Mouse (Mus musculus) lung, postnatal 0 days (tissue): ENCODE results near the gene Dcakd. TPM values are rescaled to one million over a fixed set of nuclear protein-coding genes. Genes with fewer than 3 reads are reported as not detected.

ENCODE experiments used
- ATAC-seq: fragments of 200-750 bp; cut with Nextera tagmentation; 2 replicates; pipeline ENCODE4 v1.8.0; 2017; ENCODE audit warnings: moderate library complexity
- DNase-seq: peaks from one replicate; pipeline ENCODE4 v3.0.0-alpha.2; 2016; ENCODE audit warnings: low spot score
- H3K27ac ChIP-seq: fragments of 300-500 bp; sonication (generic); 2 replicates; pipeline ENCODE4 v1.5.1; 2014; ENCODE audit warnings: antibody characterized with exemption, mild to moderate bottlenecking, low read length, mixed read lengths
- H3K27me3 ChIP-seq: fragments of 300-500 bp; sonication (generic); replicated peaks from 2 replicates; pipeline ENCODE4 v1.6.1; 2014; ENCODE audit warnings: low read length, mixed read lengths; ENCODE audit not compliant: insufficient read depth
- H3K36me3 ChIP-seq: fragments of 300-500 bp; sonication (generic); 2 replicates; pipeline ENCODE4 v1.6.1; 2014; ENCODE audit warnings: low read length, mixed read lengths; ENCODE audit not compliant: insufficient read depth
- H3K4me1 ChIP-seq: fragments of 300-500 bp; sonication (generic); 2 replicates; pipeline ENCODE4 v1.6.1; 2014; ENCODE audit warnings: antibody characterized with exemption, low read depth, low read length, mixed read lengths; ENCODE audit not compliant: insufficient read depth
- H3K4me2 ChIP-seq: fragments of 300-500 bp; sonication (generic); replicated peaks from 2 replicates; pipeline ENCODE4 v1.6.1; 2014; ENCODE audit warnings: low read depth, mild to moderate bottlenecking, low read length, moderate library complexity, mixed read lengths
- H3K4me3 ChIP-seq: fragments of 300-500 bp; sonication (generic); 2 replicates; pipeline ENCODE4 v1.5.1; 2014; ENCODE audit warnings: low read depth, low read length
- H3K9ac ChIP-seq: fragments of 300-500 bp; sonication (generic); replicated peaks from 2 replicates; pipeline ENCODE4 v1.6.1; 2014; ENCODE audit warnings: low read depth, mild to moderate bottlenecking
- H3K9me3 ChIP-seq: fragments of 300-500 bp; sonication (generic); 2 replicates; pipeline ENCODE4 v1.6.1; 2016; ENCODE audit warnings: low read length, mixed read lengths
- CTCF ChIP-seq: IDR thresholded peaks from 2 replicates; pipeline ENCODE4 v1.5.1; 2016; ENCODE audit warnings: antibody characterized with exemption, mild to moderate bottlenecking
- EP300 ChIP-seq: IDR thresholded peaks from 2 replicates; pipeline ENCODE4 v1.6.1; 2016; ENCODE audit warnings: antibody characterized with exemption, mild to moderate bottlenecking, control low read depth
- WGBS: fragments of 180-500 bp; shearing (Covaris S2); extraction: QIAGEN DNeasy Blood & Tissue Kit; methylation state at CpG from one replicate; pipeline ENCODE4 v1.1.7; 2014; 5-methylcytosine and 5-hydroxymethylcytosine counted together
- polyA plus RNA-seq: library from polyadenylated mRNA; unstranded; fragments of >200 nt; fragmentation: Nextera tagmentation; extraction: Ambion mirVana; gene quantifications from 2 replicates; pipeline ENCODE4 v1.2.1, GENCODE M21; 2015

The Dcakd gene
- polyA plus RNA-seq, 1 experiment from 2014 or later: 51.1 TPM

- Histone ChIP-seq H3K27ac (no peak overlapping the region), H3K4me1 (peaks cover 18% of the 10 kb centered on the region; the same call in 1 of the 2 replicates), H3K9me3 (no peaks in the 10 kb centered on the region), H3K4me2 (no peak overlapping the region), H3K36me3 (no peaks in the 10 kb centered on the region), H3K27me3 (no peaks in the 10 kb centered on the region), H3K9ac (no peak overlapping the region), H3K4me3 (no peak overlapping the region)
- 81% methylated on average over 2 of the region's 2 CpGs for WGBS
- no peak for ATAC-seq
- TF ChIP-seq EP300 (no peak), CTCF (no peak)
- no peak for DNase-seq
Measured at GRCm38 (mm10) chr11:103011206-103011497, 17.0 kb downstream of the Dcakd start.

GRCm38 (mm10) chr11:103010454-103011205 is 17.5 kb downstream of the Dcakd start:
- Histone ChIP-seq H3K27ac (no peak overlapping the region), H3K4me1 (peaks cover 13% of the 10 kb centered on the region; the same call in 1 of the 2 replicates), H3K4me3 (no peak overlapping the region), H3K27me3 (no peaks in the 10 kb centered on the region), H3K9ac (no peak overlapping the region), H3K36me3 (no peaks in the 10 kb centered on the region), H3K4me2 (no peak overlapping the region), H3K9me3 (no peaks in the 10 kb centered on the region)
- WGBS: 67% methylated on average over 13 of the region's 13 CpGs
- TF ChIP-seq CTCF: no peak
- no peak for TF ChIP-seq EP300
- DNase-seq (no peak), ATAC-seq (no peak)

GRCm38 (mm10) chr11:103009208-103009607 is 18.9 kb downstream of the Dcakd start:
- TF ChIP-seq EP300 (no peak), CTCF (peak; percentile 65)
- H3K9ac ChIP-seq: no peak overlapping the region
- no peak for ATAC-seq
- H3K9me3 ChIP-seq: no peaks in the 10 kb centered on the region
- no peak overlapping the region for H3K4me3 ChIP-seq
- H3K27me3 ChIP-seq: no peaks in the 10 kb centered on the region
- peaks cover 13% of the 10 kb centered on the region; the same call in 1 of the 2 replicates for H3K4me1 ChIP-seq
- WGBS: 72% methylated on average over 8 of the region's 8 CpGs
- DNase-seq: no peak
- H3K4me2 ChIP-seq: no peak overlapping the region
- no peaks in the 10 kb centered on the region for H3K36me3 ChIP-seq
- H3K27ac ChIP-seq: no peak overlapping the region

DNA sequence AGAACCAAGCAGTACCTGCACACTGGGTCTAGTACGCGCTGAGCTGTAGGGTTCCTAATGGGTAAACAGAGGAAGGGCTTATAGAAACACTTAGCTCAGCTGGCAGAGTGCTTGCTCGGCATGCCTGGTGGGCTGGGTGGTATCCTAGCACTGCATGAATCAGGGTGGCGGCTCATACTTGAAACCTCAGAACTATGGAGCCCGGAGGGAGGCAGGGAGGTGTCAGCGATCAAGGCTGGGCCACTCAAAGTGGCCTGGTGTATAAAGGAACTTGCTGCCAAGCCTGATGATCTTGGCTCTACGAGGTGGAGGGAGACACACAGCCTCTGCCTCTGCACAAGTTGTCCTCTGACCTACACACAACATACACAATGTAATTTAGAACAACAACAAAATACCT is 19.6 kb downstream of the Dcakd start:
- H3K4me2 ChIP-seq: no peak overlapping the region
- peak overlapping the region; percentile 43; the same call in 1 of the 2 replicates for H3K27ac ChIP-seq

DNA sequence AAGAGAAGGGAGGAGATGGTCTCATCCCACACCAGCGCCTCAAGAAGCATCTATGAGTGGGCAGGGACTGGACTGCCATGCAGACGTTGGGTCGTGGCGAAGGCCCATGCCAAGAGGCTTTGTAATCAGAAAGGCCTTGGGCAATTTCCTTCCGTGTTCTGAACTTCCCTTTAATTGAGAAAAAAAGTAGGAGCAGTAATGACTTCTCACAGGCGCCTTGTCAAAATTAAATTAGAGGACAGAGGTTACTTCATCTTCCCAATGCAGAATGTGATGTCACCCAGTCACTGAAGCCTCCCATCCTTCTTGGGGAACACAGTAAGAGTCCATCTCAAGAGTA is 21.2 kb downstream of the Dcakd start:
- Histone ChIP-seq H3K27ac (peak overlapping the region; percentile 28; the same call in 1 of the 2 replicates), H3K4me3 (no peak overlapping the region), H3K36me3 (no peaks in the 10 kb centered on the region), H3K4me2 (no peak overlapping the region), H3K9me3 (no peaks in the 10 kb centered on the region), H3K9ac (no peak overlapping the region), H3K27me3 (no peaks in the 10 kb centered on the region), H3K4me1 (peaks cover 18% of the 10 kb centered on the region; the same call in 1 of the 2 replicates)
- ATAC-seq (peak; percentile 39; the same call in 1 of the 2 replicates), DNase-seq (peak; percentile 91)
- WGBS: 45% methylated on average over 6 of the region's 6 CpGs
- TF ChIP-seq CTCF: no peak
- peak; percentile 46 for TF ChIP-seq EP300

More for the DNA sequence above, 19.6 kb downstream of the Dcakd start:
- Histone ChIP-seq H3K27me3 (no peaks in the 10 kb centered on the region), H3K36me3 (no peaks in the 10 kb centered on the region), H3K9ac (no peak overlapping the region), H3K4me1 (peaks cover 16% of the 10 kb centered on the region; the same call in 1 of the 2 replicates), H3K9me3 (no peaks in the 10 kb centered on the region), H3K4me3 (no peak overlapping the region)
- 42% methylated on average over 7 of the region's 7 CpGs for WGBS
- ATAC-seq (peak; percentile 50), DNase-seq (peak; percentile 53)
- no peak for TF ChIP-seq CTCF
- TF ChIP-seq EP300: no peak

DNA sequence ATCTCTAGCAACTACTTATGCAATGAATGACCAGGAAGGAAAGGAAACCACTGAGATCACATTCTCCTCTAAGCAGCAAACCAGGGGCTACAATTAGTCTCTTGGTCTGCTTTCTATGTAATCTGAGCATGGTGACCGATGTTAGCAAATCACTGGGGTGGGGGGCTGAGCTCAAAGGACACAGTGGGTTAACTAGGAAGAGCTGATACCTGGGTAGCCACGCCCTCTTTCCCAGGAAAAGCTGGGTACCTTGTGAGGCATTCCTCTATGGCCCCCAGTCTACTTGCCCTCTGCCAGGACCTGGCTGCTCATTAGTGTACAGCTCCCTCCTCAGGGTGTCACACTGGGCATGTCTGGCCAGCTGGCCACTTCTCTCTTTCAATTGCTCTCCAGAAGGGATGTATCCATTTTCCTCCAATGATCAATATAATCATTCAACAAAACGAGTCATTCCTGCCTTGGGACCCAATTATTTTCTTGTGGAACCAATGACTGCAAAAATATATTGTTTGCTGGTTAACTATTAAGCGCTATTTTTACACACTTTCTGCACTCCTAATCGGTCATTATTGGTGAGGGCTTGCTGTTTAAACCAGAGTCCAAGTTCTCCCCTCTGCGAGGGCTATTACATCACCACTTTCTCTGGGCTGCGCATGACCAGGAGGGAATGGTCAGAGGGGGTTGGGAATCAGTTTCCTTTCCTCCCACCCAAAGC is 21.7 kb downstream of the Dcakd start:
- 85% methylated on average over 7 of the region's 7 CpGs for WGBS
- ATAC-seq (no peak), DNase-seq (no peak)
- H3K9ac ChIP-seq: no peak overlapping the region
- H3K9me3 ChIP-seq: no peaks in the 10 kb centered on the region
- no peaks in the 10 kb centered on the region for H3K27me3 ChIP-seq
- peak overlapping the region; percentile 28; the same call in 1 of the 2 replicates for H3K27ac ChIP-seq
- no peak overlapping the region for H3K4me3 ChIP-seq
- no peaks in the 10 kb centered on the region for H3K36me3 ChIP-seq
- no peak for TF ChIP-seq EP300
- no peak for TF ChIP-seq CTCF
- peaks cover 18% of the 10 kb centered on the region; the same call in 1 of the 2 replicates for H3K4me1 ChIP-seq
- no peak overlapping the region for H3K4me2 ChIP-seq
